Mouse (Mus musculus): Measurements from ENCODE around the gene Gm8298.
"Not testable (repeated sequence)": the region's sequence is repeated elsewhere in the genome, so short reads cannot be mapped to it uniquely, and the experiment has no call there.

The Gm8298 gene

GRCm38 (mm10) chr3:59860751-59861150 lies at the start of gene Gm8298:
Gm8298 (plus strand) TSS chr3:59861051.
- DNase-seq (ENCODE audit: low spot score): no peak

- DNase-seq (ENCODE audit: low spot score): no peak
Observed at GRCm38 (mm10) chr3:59813169-59813568, 47.7 kb upstream of the Gm8298 start.

GRCm38 (mm10) chr3:59870765-59871164 lies 9.9 kb downstream of the Gm8298 start:
- DNase-seq (ENCODE audit: low spot score): no peak

- DNase-seq (ENCODE audit: low spot score): not testable (repeated sequence)
Observed at GRCm38 (mm10) chr3:59877601-59878000, 16.8 kb downstream of the Gm8298 start.

GRCm38 (mm10) chr3:59879801-59880554 lies 19.1 kb downstream of the Gm8298 start:
- not testable (repeated sequence) for DNase-seq (ENCODE audit: low spot score)

GRCm38 (mm10) chr3:59893276-59893675 lies 32.4 kb downstream of the Gm8298 start:
- DNase-seq (ENCODE audit: low spot score): no peak

GRCm38 (mm10) chr3:59924914-59925313 lies 64.1 kb downstream of the Gm8298 start, which contains the start of gene C130079G13Rik:
C130079G13Rik (plus strand) TSS chr3:59925214.
- no peak for DNase-seq (ENCODE audit: low spot score)
